Mouse (Mus musculus) CH12.LX (cell line): ENCODE measurements at regions not wholly inside any gene's neighbourhood (a gene's known extent, or its start where the extent isn't known, plus 50 kb on each side); places are given as distances from the start of the nearest gene placed in this dataset.

Source experiments
- DNase-seq: peaks from one replicate; pipeline ENCODE4 v3.0.0-alpha.2; 2013; ENCODE audit errors: extremely low read depth
- H3K27ac ChIP-seq: 2 replicates; pipeline ENCODE4 v1.5.1; 2012; ENCODE audit warnings: low read depth, mild to moderate bottlenecking, control low read depth, moderate library complexity; ENCODE audit not compliant: insufficient read depth
- H3K27me3 ChIP-seq: replicated peaks from 2 replicates; pipeline ENCODE3; 2012; ENCODE audit warnings: inconsistent platforms
- H3K36me3 ChIP-seq, 2 experiments: replicated peaks in 1 of 2; 2 replicates each; pipeline versions ENCODE3 to v1.6.1; 2012; ENCODE audit warnings: inconsistent platforms in 1 of 2, low read length in 1 of 2, mild to moderate bottlenecking in 1 of 2, mixed read lengths in 1 of 2, moderate library complexity in 1 of 2; ENCODE audit not compliant: control insufficient read depth in 1 of 2, insufficient read depth in 1 of 2
- H3K4me1 ChIP-seq, 2 experiments: 2 replicates each; pipeline ENCODE4 v1.6.1; 2012; ENCODE audit warnings: inconsistent platforms in 1 of 2, moderate library complexity in 1 of 2; ENCODE audit not compliant: insufficient read depth in 2 of 2, control insufficient read depth in 1 of 2
- H3K4me2 ChIP-seq: 2 replicates; pipeline ENCODE4 v1.6.1; 2012; ENCODE audit warnings: low read depth, mild to moderate bottlenecking, control low read depth; ENCODE audit not compliant: poor library complexity, insufficient read depth, severe bottlenecking
- H3K4me3 ChIP-seq, 3 experiments: fragments of 150-350 bp in 1 of 3; sonication (generic) in 1 of 3; replicated peaks in 1 of 3; 2 replicates each; pipeline versions ENCODE3 to v1.5.1; 2011 to 2012; ENCODE audit warnings: low read depth in 2 of 3, low read length in 2 of 3, mild to moderate bottlenecking in 2 of 3, moderate library complexity in 2 of 3, control low read depth in 1 of 3, improper control_type of control experiment in 1 of 3, inconsistent platforms in 1 of 3, mixed read lengths in 1 of 3; ENCODE audit not compliant: poor library complexity in 1 of 3
- H3K79me2 ChIP-seq: replicated peaks from 2 replicates; pipeline ENCODE4 v1.6.1; 2012; ENCODE audit warnings: mild to moderate bottlenecking, moderate library complexity; ENCODE audit not compliant: control insufficient read depth, poor library complexity, insufficient read depth, severe bottlenecking; ENCODE audit errors: extremely low read depth
- H3K9ac ChIP-seq: 2 replicates; pipeline ENCODE4 v1.6.1; 2012; ENCODE audit warnings: low read depth, mild to moderate bottlenecking, control low read depth, moderate library complexity; ENCODE audit not compliant: insufficient read depth
- H3K9me3 ChIP-seq: replicated peaks from 2 replicates; pipeline ENCODE3; 2012; ENCODE audit warnings: low read length, inconsistent platforms, mixed read lengths
- BHLHE40 ChIP-seq: IDR thresholded peaks from 2 replicates; pipeline ENCODE4 v1.6.1; 2011; ENCODE audit warnings: mild to moderate bottlenecking, low read depth, low read length, improper control_type of control experiment
- E2F4 ChIP-seq: IDR thresholded peaks from 2 replicates; pipeline ENCODE4 v1.6.1; 2011; ENCODE audit warnings: low read depth, low read length, improper control_type of control experiment; ENCODE audit not compliant: insufficient replicate concordance
- EP300 ChIP-seq: IDR thresholded peaks from 2 replicates; pipeline ENCODE4 v1.6.1; 2011; ENCODE audit warnings: low read length, improper control_type of control experiment
- ETS1 ChIP-seq: conservative IDR thresholded peaks from 2 replicates; pipeline ENCODE4 v1.6.1; 2012; ENCODE audit warnings: low read depth, mild to moderate bottlenecking, inconsistent platforms, low read length, improper control_type of control experiment, moderate library complexity
- GABPA ChIP-seq: IDR thresholded peaks from 2 replicates; pipeline ENCODE4 v1.6.1; 2012; ENCODE audit warnings: low read depth, low read length, improper control_type of control experiment, inconsistent platforms; ENCODE audit not compliant: insufficient replicate concordance
- IRF4 ChIP-seq: IDR thresholded peaks from 2 replicates; pipeline ENCODE4 v1.6.1; 2014; ENCODE audit warnings: low read depth, mild to moderate bottlenecking, inconsistent platforms, low read length, improper control_type of control experiment
- JUN ChIP-seq: IDR thresholded peaks from 2 replicates; pipeline ENCODE4 v1.6.1; 2011; ENCODE audit warnings: low read depth, mild to moderate bottlenecking, low read length, improper control_type of control experiment, moderate library complexity; ENCODE audit not compliant: insufficient read depth
- MEF2A ChIP-seq: IDR thresholded peaks from 2 replicates; pipeline ENCODE4 v1.6.1; 2014; ENCODE audit warnings: low read depth, mild to moderate bottlenecking, inconsistent platforms, low read length, improper control_type of control experiment, borderline replicate concordance
- NRF1 ChIP-seq: IDR thresholded peaks from 2 replicates; pipeline ENCODE4 v1.6.1; 2014; ENCODE audit warnings: low read depth, mild to moderate bottlenecking, inconsistent platforms, low read length, improper control_type of control experiment, moderate library complexity
- PAX5 ChIP-seq: IDR thresholded peaks from 2 replicates; pipeline ENCODE4 v1.6.1; 2012; ENCODE audit warnings: low read length, inconsistent platforms, mixed read lengths
- RAD21 ChIP-seq: IDR thresholded peaks from 2 replicates; pipeline ENCODE4 v1.6.1; 2011; ENCODE audit warnings: low read depth, mild to moderate bottlenecking, low read length, improper control_type of control experiment, moderate library complexity
- RCOR1 ChIP-seq: conservative IDR thresholded peaks from 2 replicates; pipeline ENCODE4 v1.6.1; 2012; ENCODE audit warnings: low read depth, mild to moderate bottlenecking, inconsistent platforms, low read length, improper control_type of control experiment
- SIN3A ChIP-seq: IDR thresholded peaks from 2 replicates; pipeline ENCODE4 v1.6.1; 2012; ENCODE audit warnings: low read length, improper control_type of control experiment, inconsistent platforms
- SMC3 ChIP-seq: IDR thresholded peaks from 2 replicates; pipeline ENCODE4 v1.6.1; 2011; ENCODE audit warnings: low read depth, low read length, improper control_type of control experiment
- UBTF ChIP-seq: IDR thresholded peaks from 2 replicates; pipeline ENCODE4 v1.6.1; 2012; ENCODE audit warnings: low read depth, mild to moderate bottlenecking, inconsistent platforms, low read length, improper control_type of control experiment, moderate library complexity
- dilution Hi-C: fragments of 300-500 bp; cut with MboI; formaldehyde crosslinking; loops from 2 replicates; pipeline ENCODE4 v1.14.3; 2020; ENCODE audit warnings: low sequenced_read_pairs; ENCODE audit not compliant: extremely low pct_unique_long_range_greater_than_20kb, extremely low pct_ligation_motif_present
- in situ Hi-C: fragments of 300-500 bp; cut with MboI; formaldehyde crosslinking; loops from 3 replicates; pipeline ENCODE4 v1.14.3; 2019; ENCODE audit warnings: low sequenced_read_pairs, low pct_ligation_motif_present, low pct_unique_long_range_greater_than_20kb, mixed read lengths

- Histone ChIP-seq H3K27ac (no peak overlapping the region), H3K4me3 (no peak overlapping the region), H3K9ac (no peak overlapping the region), H3K4me2 (no peak overlapping the region), H3K4me1 (peaks cover 0 to 8% of the 10 kb centered on the region in 2 experiments; a peak in 2 of 4 replicates), H3K36me3 (no peaks in the 10 kb centered on the region), H3K27me3 (no peaks in the 10 kb centered on the region), H3K9me3 (no peaks in the 10 kb centered on the region), H3K79me2 (no peaks in the 10 kb centered on the region)
- DNase-seq, result peak; percentile 32
- in situ Hi-C loops, result no loop called here
- TF ChIP-seq BHLHE40 (0 out of 2 replicates have a peak, but pooled peaks have one; percentile 18), GABPA (no peak), ETS1 (0 out of 2 replicates have a peak, but pooled peaks have one; percentile 13), IRF4 (peak; percentile 67), EP300 (peak; percentile 67; the same call in 1 of the 2 replicates)
- dilution Hi-C loops, result no loop called here
Measured at GRCm38 (mm10) chr8:82191011-82191410, 212.0 kb downstream of the Il15 start.

GRCm38 (mm10) chr8:82187138-82187880 is 215.7 kb downstream of the Il15 start:
- no peak for TF ChIP-seq RCOR1
- TF ChIP-seq PAX5, result no peak
- no peak for TF ChIP-seq IRF4
- TF ChIP-seq UBTF, result no peak
- no peak for TF ChIP-seq JUN
- no peak for TF ChIP-seq RAD21
- TF ChIP-seq E2F4, result no peak
- TF ChIP-seq SIN3A, result no peak
- no peak for TF ChIP-seq SMC3
- no peak for TF ChIP-seq MEF2A
- no peak for TF ChIP-seq NRF1
- in situ Hi-C loops, result no loop called here
- H3K9ac ChIP-seq, result no peak overlapping the region
- H3K36me3 ChIP-seq, result no peaks in the 10 kb centered on the region
- H3K79me2 ChIP-seq, result no peaks in the 10 kb centered on the region
- peaks cover 0 to 8% of the 10 kb centered on the region in 2 experiments; a peak in 2 of 4 replicates for H3K4me1 ChIP-seq
- no peak overlapping the region for H3K27ac ChIP-seq
- no peak for DNase-seq
- H3K27me3 ChIP-seq, result no peaks in the 10 kb centered on the region
- dilution Hi-C loops, result no loop called here
- no peak overlapping the region for H3K4me3 ChIP-seq
- no peaks in the 10 kb centered on the region for H3K9me3 ChIP-seq
- H3K4me2 ChIP-seq, result no peak overlapping the region
